Mouse (Mus musculus) lung, embryonic 14.5 days (tissue): Measurements from ENCODE around the gene Prss2. TPM values are rescaled to one million over a fixed set of nuclear protein-coding genes. Genes with fewer than 3 reads are reported as not detected.
"Not testable (repeated sequence)": the region's sequence is repeated elsewhere in the genome, so short reads cannot be mapped to it uniquely, and the experiment has no call there.

Experiments
- ATAC-seq: fragments of 200-750 bp; cut with Nextera tagmentation; 2 replicates; pipeline ENCODE4 v1.8.0; 2017; ENCODE audit warnings: mild to moderate bottlenecking, moderate TSS enrichment, moderate library complexity; ENCODE audit not compliant: insufficient read depth
- DNase-seq: peaks from one replicate; pipeline ENCODE4 v3.0.0-alpha.2; 2015
- H3K27ac ChIP-seq: fragments of 300-500 bp; sonication (generic); 2 replicates; pipeline ENCODE4 v1.5.1; 2014; ENCODE audit warnings: low read depth, mild to moderate bottlenecking, moderate library complexity
- H3K27me3 ChIP-seq: fragments of 300-500 bp; sonication (generic); 2 replicates; pipeline ENCODE4 v1.6.1; 2014; ENCODE audit warnings: low read length, control low read depth; ENCODE audit not compliant: insufficient read depth
- H3K36me3 ChIP-seq: fragments of 300-500 bp; sonication (generic); 2 replicates; pipeline ENCODE4 v1.6.1; 2014; ENCODE audit warnings: control low read depth; ENCODE audit not compliant: insufficient read depth
- H3K4me1 ChIP-seq: fragments of 300-500 bp; sonication (generic); 2 replicates; pipeline ENCODE4 v1.6.1; 2014; ENCODE audit warnings: antibody characterized with exemption, control low read depth; ENCODE audit not compliant: insufficient read depth
- H3K4me2 ChIP-seq: fragments of 300-500 bp; sonication (generic); 2 replicates; pipeline ENCODE4 v1.6.1; 2014; ENCODE audit warnings: mild to moderate bottlenecking
- H3K4me3 ChIP-seq: fragments of 300-500 bp; sonication (generic); 2 replicates; pipeline ENCODE4 v1.5.1; 2014; ENCODE audit warnings: low read depth, low read length
- H3K9ac ChIP-seq: fragments of 300-500 bp; sonication (generic); 2 replicates; pipeline ENCODE4 v1.6.1; 2014
- H3K9me3 ChIP-seq: fragments of 300-500 bp; sonication (generic); 2 replicates; pipeline ENCODE4 v1.6.1; 2016; ENCODE audit warnings: low read depth, low read length, control low read depth
- CTCF ChIP-seq: IDR thresholded peaks from 2 replicates; pipeline ENCODE4 v1.5.1; 2016; ENCODE audit warnings: antibody characterized with exemption, low read depth
- WGBS: fragments of 180-500 bp; shearing (Covaris S2); extraction: QIAGEN DNeasy Blood & Tissue Kit; methylation state at CpG from one replicate; pipeline ENCODE4 v1.1.7; 2014; 5-methylcytosine and 5-hydroxymethylcytosine counted together
- polyA plus RNA-seq: library from polyadenylated mRNA; unstranded; fragments of >200 nt; fragmentation: Nextera tagmentation; extraction: Ambion mirVana; gene quantifications from 2 replicates; pipeline ENCODE4 v1.2.1, GENCODE M21; 2014

Prss2 gene
- polyA plus RNA-seq, 1 experiment from 2014 or later = not detected

DNA sequence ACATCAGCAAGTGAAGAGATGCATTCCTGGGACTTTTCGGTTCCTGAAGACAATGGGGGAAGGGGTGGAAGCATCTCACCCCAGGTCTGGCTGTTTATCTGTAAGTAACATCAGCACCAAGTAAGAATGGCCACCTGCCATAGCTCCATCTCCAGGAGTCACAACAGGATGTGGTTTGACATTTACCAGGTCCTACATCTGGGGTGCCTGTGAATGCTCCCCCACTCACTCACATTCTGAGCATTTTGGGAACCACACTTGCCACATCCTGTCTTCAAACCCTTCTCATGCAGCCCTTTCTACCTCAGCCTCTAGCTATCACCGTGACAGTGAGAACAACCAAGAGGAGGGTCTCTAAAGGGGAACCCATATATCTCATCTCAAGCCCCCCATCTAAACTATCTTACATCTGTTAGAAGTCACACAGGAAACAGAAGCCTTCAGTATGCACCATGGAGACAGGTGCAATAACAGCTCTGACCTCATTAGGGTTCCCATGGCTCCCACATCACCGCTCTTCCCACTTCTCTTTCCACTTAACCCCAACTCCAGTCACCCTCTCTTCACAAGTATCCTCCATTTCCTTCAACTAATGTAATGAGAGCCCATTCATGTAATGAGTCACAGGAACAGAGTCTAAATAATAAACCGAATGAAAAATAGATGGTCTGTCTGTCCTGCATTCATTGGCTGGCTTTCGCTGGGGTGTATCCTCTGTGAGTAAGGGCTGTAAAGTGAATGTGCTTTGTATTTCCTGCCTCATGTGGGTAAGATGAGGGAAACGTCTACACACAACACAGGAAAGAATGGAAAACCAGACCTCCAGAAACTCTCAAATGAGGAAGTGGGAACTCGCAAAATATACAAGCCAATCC, 32.9 kb downstream of the Prss2 start:
- H3K27ac ChIP-seq = no peak overlapping the region
- no peak for TF ChIP-seq CTCF
- H3K4me2 ChIP-seq = no peak overlapping the region
- no peaks in the 10 kb centered on the region for H3K36me3 ChIP-seq
- DNase-seq (no peak), ATAC-seq (no peak)
- H3K4me1 ChIP-seq = no peaks in the 10 kb centered on the region
- H3K27me3 ChIP-seq = no peaks in the 10 kb centered on the region
- H3K9ac ChIP-seq = no peak overlapping the region
- 68% methylated on average over 7 of the region's 7 CpGs for WGBS
- H3K4me3 ChIP-seq = no peak overlapping the region
- no peaks in the 10 kb centered on the region for H3K9me3 ChIP-seq

DNA sequence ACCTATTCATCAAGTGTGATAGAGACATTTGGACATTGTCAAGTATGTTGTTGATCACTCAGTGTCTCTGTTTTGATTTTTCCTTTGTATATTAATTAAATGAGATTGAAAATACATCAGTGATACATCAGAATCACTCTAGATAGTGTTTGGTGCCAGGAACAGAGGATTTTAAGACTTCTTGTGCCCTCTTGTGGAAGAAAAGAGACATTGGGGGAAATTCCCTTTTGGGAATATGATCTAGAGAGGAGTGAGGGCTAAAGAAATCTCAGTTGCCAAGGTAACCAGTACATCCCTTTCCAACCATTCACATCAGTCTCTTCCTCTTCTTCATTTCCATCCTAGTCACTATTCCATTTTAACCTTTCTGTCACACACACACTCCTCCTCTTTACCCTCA, 34.8 kb downstream of the Prss2 start:
- H3K4me1 ChIP-seq = no peaks in the 10 kb centered on the region
- H3K36me3 ChIP-seq = no peaks in the 10 kb centered on the region
- no peak overlapping the region for H3K4me3 ChIP-seq
- no peak overlapping the region for H3K27ac ChIP-seq
- ATAC-seq (no peak), DNase-seq (peak; percentile 38)
- no peak overlapping the region for H3K9ac ChIP-seq
- H3K9me3 ChIP-seq = no peaks in the 10 kb centered on the region
- TF ChIP-seq CTCF = peak; percentile 42
- no peak overlapping the region for H3K4me2 ChIP-seq
- H3K27me3 ChIP-seq = no peaks in the 10 kb centered on the region

DNA sequence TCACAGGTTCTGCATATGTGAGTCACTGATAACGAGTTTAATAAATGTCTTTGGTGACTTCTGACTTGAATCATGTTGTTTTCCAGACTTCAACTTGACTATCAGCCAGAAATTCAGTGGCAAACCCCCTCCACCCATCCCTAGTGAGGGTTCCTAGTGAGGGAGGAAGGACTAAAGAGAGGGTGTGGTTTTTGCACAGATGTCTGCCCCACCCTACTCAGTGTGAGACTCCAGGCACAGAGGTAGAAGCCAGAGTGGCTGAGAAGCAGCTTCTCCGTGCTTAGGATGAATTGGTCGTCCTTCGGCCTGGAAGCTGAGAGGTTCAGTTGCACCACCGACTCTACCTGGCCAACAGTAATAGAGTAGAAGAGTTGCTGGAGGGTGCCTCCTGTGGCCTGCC, 35.9 kb downstream of the Prss2 start:
- WGBS = 75% methylated on average over 5 of the region's 5 CpGs
- ATAC-seq = no peak
- no peak overlapping the region for H3K27ac ChIP-seq

DNA sequence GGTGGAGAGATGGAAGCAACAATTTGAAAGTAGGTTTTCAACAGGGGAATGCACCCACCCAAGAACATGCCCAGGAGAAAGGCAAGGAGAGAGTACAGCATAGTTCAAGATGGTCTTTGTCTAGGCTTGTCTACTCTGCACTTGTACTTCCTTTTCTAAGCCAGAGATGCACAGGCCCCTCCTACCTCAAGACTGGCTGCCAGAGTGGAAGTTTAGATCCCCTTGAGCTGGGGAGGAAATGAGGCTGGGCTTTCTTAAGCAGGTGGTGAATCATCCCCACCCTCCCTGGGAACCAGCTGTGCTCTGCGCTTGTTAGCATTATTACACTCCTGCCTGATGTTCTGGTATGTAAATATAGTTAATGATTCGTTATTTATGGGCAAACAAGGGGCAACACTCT, 36.7 kb downstream of the Prss2 start:
- Histone ChIP-seq H3K9me3 (no peaks in the 10 kb centered on the region), H3K9ac (no peak overlapping the region), H3K4me2 (no peak overlapping the region), H3K27ac (no peak overlapping the region), H3K36me3 (no peaks in the 10 kb centered on the region), H3K27me3 (no peaks in the 10 kb centered on the region), H3K4me1 (no peaks in the 10 kb centered on the region), H3K4me3 (no peak overlapping the region)
- no peak for TF ChIP-seq CTCF
- WGBS = 44% methylated on average over 2 of the region's 2 CpGs
- DNase-seq (no peak), ATAC-seq (no peak)

More for the DNA sequence above, 35.9 kb downstream of the Prss2 start:
- H3K27me3 ChIP-seq = no peaks in the 10 kb centered on the region
- H3K4me3 ChIP-seq = no peak overlapping the region
- no peaks in the 10 kb centered on the region for H3K36me3 ChIP-seq
- no peak for DNase-seq
- H3K4me1 ChIP-seq = no peaks in the 10 kb centered on the region
- no peak overlapping the region for H3K4me2 ChIP-seq
- TF ChIP-seq CTCF = no peak
- no peak overlapping the region for H3K9ac ChIP-seq
- H3K9me3 ChIP-seq = no peaks in the 10 kb centered on the region

DNA sequence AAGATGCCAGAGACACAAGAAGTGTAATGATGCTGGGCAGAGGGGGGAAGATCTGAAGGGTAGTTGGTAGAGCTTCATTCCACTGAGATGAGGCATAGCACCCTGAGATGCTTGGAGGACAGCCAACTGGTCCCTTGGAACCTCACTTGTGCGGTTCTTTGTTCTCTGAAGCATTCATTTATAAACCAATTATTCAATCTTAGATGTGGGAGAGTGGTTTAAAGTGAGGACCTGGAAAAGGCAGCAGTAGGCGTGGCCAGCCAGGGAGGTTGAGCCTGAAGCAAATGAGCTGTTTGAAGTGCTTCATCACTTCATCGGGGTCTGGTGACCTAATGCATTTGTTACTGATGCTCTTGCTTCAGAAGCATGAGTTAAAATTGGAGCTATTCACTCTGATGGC, 37.7 kb downstream of the Prss2 start:
- Histone ChIP-seq H3K27ac (no peak overlapping the region), H3K4me3 (no peak overlapping the region), H3K36me3 (no peaks in the 10 kb centered on the region), H3K4me1 (no peaks in the 10 kb centered on the region), H3K27me3 (no peaks in the 10 kb centered on the region), H3K9me3 (no peaks in the 10 kb centered on the region), H3K9ac (no peak overlapping the region), H3K4me2 (no peak overlapping the region)
- WGBS = 52% methylated on average over 3 of the region's 3 CpGs
- TF ChIP-seq CTCF = no peak
- ATAC-seq (no peak), DNase-seq (no peak)

DNA sequence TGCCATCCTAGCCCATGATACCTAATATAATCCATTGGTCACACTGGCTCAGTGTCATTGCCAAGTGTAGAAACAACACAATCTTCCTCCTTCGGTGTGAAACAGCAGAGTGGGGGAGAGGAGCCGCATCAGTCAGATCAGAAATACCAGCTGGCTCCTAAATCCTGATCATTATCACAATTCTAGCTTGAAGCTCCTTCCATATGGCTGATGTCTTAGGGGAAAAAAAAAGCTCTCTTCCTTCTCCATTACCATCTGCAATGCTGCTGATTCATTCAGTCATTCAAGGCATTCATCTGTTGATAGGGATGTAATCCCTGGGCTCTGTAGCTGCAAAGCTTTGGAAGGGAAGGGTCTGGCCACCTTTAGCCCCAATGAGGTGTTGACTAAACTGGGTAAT, 38.7 kb downstream of the Prss2 start:
- no peak overlapping the region for H3K9ac ChIP-seq
- no peak overlapping the region for H3K4me2 ChIP-seq
- 71% methylated on average over 2 of the region's 2 CpGs for WGBS
- DNase-seq (no peak), ATAC-seq (no peak)
- H3K9me3 ChIP-seq = no peaks in the 10 kb centered on the region
- no peak for TF ChIP-seq CTCF
- H3K36me3 ChIP-seq = no peaks in the 10 kb centered on the region
- H3K27me3 ChIP-seq = no peaks in the 10 kb centered on the region
- no peaks in the 10 kb centered on the region for H3K4me1 ChIP-seq
- H3K27ac ChIP-seq = no peak overlapping the region
- H3K4me3 ChIP-seq = no peak overlapping the region

DNA sequence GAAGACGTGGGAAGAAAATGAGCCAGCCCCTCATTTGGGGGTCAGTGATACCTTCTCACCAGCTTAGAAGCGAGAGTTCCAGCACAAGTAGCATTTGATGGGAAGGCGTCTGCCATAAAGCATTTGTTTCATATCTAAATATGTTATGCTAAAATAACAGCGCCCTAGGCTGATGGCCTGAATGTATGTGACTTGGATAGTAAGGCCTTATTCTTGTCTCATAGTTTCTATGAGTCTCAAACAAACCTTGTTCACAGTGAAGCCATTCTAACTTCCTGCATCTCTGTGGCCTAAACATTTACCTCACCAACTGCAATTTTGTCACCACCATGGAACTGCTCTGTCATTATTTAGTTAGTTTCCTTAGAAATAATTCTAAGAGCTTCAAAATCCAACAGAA, 41.0 kb downstream of the Prss2 start:
- Histone ChIP-seq H3K9me3 (no peaks in the 10 kb centered on the region), H3K4me2 (peak overlapping the region; percentile 42), H3K36me3 (no peaks in the 10 kb centered on the region), H3K4me3 (0 out of 2 replicates have a peak overlapping the region, but pooled peaks have one; percentile 5), H3K4me1 (no peaks in the 10 kb centered on the region), H3K27ac (no peak overlapping the region), H3K9ac (no peak overlapping the region), H3K27me3 (no peaks in the 10 kb centered on the region)
- WGBS = 85% methylated on average over 4 of the region's 4 CpGs
- no peak for TF ChIP-seq CTCF
- ATAC-seq (no peak), DNase-seq (no peak)

DNA sequence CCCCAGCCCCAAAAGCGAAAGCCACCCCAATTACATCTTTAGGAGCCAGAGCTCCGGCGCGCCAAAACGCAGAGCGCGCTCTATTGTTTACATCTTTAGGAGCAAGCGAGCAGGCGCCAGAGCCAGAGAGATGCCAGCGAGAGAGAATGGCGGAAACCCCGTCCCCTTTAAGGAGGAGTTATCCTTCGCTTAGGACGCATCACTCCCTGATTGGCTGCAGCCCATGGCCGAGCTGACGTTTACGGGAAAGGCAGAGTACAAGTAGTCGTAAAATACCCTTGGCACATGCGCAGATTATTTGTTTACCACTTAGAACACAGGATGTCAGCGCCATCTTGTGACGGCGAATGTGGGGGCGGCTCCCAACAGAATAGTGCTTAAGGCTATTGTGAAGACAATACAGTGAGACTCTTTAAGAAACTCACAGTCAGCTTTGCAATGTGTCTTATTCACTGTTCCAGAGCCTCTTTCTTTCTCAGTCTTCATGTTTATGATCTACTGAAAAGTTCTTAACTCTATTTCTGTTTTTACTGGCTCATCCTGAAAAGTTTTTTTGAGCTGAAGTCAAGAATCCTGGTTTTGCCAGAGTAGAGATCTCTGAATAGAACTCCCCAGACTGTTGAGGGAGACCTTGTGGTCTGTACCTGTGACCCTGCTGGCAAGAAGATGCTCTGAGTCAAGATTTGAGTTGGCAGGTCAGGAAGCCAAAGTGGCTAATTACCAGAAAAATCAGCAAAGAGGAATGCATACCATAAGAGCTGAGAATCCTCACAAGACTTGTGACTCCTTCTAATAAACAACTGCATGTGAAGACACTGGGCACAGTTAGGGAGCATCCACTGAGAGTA, 41.7 kb downstream of the Prss2 start:
- H3K27ac ChIP-seq, H3K27me3 ChIP-seq, H3K9me3 ChIP-seq, H3K4me1 ChIP-seq, H3K4me3 ChIP-seq, H3K9ac ChIP-seq, H3K36me3 ChIP-seq: not testable (repeated sequence)
- ATAC-seq (peak; percentile 52; the same call in 1 of the 2 replicates), DNase-seq (peak; percentile 36)
- peak overlapping the region; percentile 42 for H3K4me2 ChIP-seq
- WGBS = 22% methylated on average over 4 of the region's 23 CpGs
